Mouse (Mus musculus) forebrain, postnatal 0 days (tissue): ENCODE results near the gene Zfp697. TPM values are rescaled to one million over a fixed set of nuclear protein-coding genes. Genes with fewer than 3 reads are reported as not detected.
"Not testable (repeated sequence)": the region's sequence is repeated elsewhere in the genome, so short reads cannot be mapped to it uniquely, and the experiment has no call there.

Source experiments
- ATAC-seq: fragments of 200-750 bp; cut with Nextera tagmentation; 2 replicates; pipeline ENCODE4 v1.8.0; 2017; ENCODE audit warnings: mild to moderate bottlenecking, moderate library complexity
- DNase-seq: peaks from one replicate; pipeline ENCODE4 v3.0.0-alpha.2; 2015
- H3K27ac ChIP-seq: fragments of 300-500 bp; sonication (generic); 2 replicates; pipeline ENCODE4 v1.5.1; 2014; ENCODE audit warnings: low read depth, mild to moderate bottlenecking, antibody characterized with exemption, low read length, moderate library complexity, mixed read lengths
- H3K27me3 ChIP-seq: fragments of 300-500 bp; sonication (generic); 2 replicates; pipeline ENCODE4 v1.6.1; 2014; ENCODE audit warnings: mild to moderate bottlenecking, low read length, mixed read lengths; ENCODE audit not compliant: insufficient read depth
- H3K36me3 ChIP-seq: fragments of 300-500 bp; sonication (generic); 2 replicates; pipeline ENCODE4 v1.6.1; 2014; ENCODE audit warnings: mild to moderate bottlenecking, moderate library complexity; ENCODE audit not compliant: insufficient read depth
- H3K4me1 ChIP-seq: fragments of 300-500 bp; sonication (generic); 2 replicates; pipeline ENCODE4 v1.6.1; 2014; ENCODE audit warnings: antibody characterized with exemption; ENCODE audit not compliant: insufficient read depth
- H3K4me2 ChIP-seq: fragments of 300-500 bp; sonication (generic); 2 replicates; pipeline ENCODE4 v1.6.1; 2014; ENCODE audit warnings: low read depth, mild to moderate bottlenecking, moderate library complexity
- H3K4me3 ChIP-seq: fragments of 300-500 bp; sonication (generic); 2 replicates; pipeline ENCODE4 v1.5.1; 2014; ENCODE audit warnings: low read depth, low read length, mixed read lengths
- H3K9ac ChIP-seq: fragments of 300-500 bp; sonication (generic); 2 replicates; pipeline ENCODE4 v1.6.1; 2014; ENCODE audit warnings: mild to moderate bottlenecking
- H3K9me3 ChIP-seq: fragments of 300-500 bp; sonication (generic); 2 replicates; pipeline ENCODE4 v1.6.1; 2016; ENCODE audit warnings: low read length
- CTCF ChIP-seq: sonication (generic); IDR thresholded peaks from 2 replicates; pipeline ENCODE4 v1.5.1; 2016; ENCODE audit warnings: antibody characterized with exemption, control low read depth, low read depth
- whole genome bisulfite sequencing: fragments of 180-500 bp; shearing (Covaris S2); extraction: QIAGEN DNeasy Blood & Tissue Kit; methylation state at CpG from one replicate; pipeline ENCODE4 v1.1.7; 2014; 5-methylcytosine and 5-hydroxymethylcytosine counted together
- polyA plus RNA-seq: library from polyadenylated mRNA; unstranded; fragments of >200 nt; fragmentation: Nextera tagmentation; extraction: Ambion mirVana; gene quantifications from 2 replicates; pipeline ENCODE4 v1.2.1, GENCODE M21; 2015
- total RNA-seq: library from RNA; depleted of rRNA; stranded (reverse); fragments of >200 nt; gene quantifications from 2 replicates; pipeline ENCODE4 v1.2.3, GENCODE M21; 2014

Gene Zfp697
- total and polyA plus RNA-seq, 2 experiments from 2014 or later, result 17.7 to 38.6 TPM

GRCm38 (mm10) chr3:98339097-98339705 lies 43.1 kb upstream of the Zfp697 start:
- Histone ChIP-seq H3K27me3 (no peaks in the 10 kb centered on the region), H3K4me1 (no peaks in the 10 kb centered on the region), H3K36me3 (no peaks in the 10 kb centered on the region), H3K4me3 (peak overlapping the region; percentile 48), H3K9me3 (no peaks in the 10 kb centered on the region), H3K4me2 (peak overlapping the region; percentile 90), H3K9ac (peak overlapping the region; percentile 58), H3K27ac (peak overlapping the region; percentile 36)
- 1% methylated on average over 46 of the region's 46 CpGs for WGBS
- DNase-seq, result peak; percentile 71
- peak; percentile 82 for ATAC-seq
- TF ChIP-seq CTCF, result no peak

DNA sequence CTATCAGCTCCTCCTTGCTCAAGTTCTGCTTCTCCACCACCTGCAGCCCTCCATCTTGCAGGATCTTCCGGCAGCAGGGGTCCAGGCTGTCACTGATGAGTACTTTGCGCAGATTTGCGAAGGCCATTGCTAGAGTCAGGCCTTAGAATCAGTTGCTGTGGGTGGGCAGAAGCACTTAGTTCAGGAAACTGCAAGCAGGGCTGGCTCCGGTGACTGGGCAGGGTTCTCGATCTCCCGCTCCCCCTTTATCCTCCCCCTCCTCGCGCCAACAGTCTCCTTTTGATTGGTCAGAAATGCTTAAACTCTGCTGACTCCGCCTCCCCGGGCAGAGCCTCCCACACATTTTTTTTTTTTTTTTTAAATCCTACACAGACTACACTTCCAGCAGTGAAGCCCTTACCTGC lies 42.6 kb upstream of the Zfp697 start, which contains the start of gene Phgdh:
Gene Phgdh (minus strand): TSS at position 285 of the 404 bp plus-strand sequence.
- ATAC-seq, result peak; percentile 69
- Histone ChIP-seq H3K4me2 (peak within 1 kb of the TSS; percentile 90), H3K4me3 (peak within 1 kb of the TSS; percentile 48), H3K9ac (peak within 1 kb of the TSS; percentile 58), H3K27ac (peak within 1 kb of the TSS; percentile 36)
- DNase-seq, result peak; percentile 64
- 0% methylated on average over 10 of the region's 10 CpGs for WGBS
- not testable (repeated sequence) for H3K36me3 ChIP-seq, H3K4me1 ChIP-seq, H3K9me3 ChIP-seq, H3K27me3 ChIP-seq

DNA sequence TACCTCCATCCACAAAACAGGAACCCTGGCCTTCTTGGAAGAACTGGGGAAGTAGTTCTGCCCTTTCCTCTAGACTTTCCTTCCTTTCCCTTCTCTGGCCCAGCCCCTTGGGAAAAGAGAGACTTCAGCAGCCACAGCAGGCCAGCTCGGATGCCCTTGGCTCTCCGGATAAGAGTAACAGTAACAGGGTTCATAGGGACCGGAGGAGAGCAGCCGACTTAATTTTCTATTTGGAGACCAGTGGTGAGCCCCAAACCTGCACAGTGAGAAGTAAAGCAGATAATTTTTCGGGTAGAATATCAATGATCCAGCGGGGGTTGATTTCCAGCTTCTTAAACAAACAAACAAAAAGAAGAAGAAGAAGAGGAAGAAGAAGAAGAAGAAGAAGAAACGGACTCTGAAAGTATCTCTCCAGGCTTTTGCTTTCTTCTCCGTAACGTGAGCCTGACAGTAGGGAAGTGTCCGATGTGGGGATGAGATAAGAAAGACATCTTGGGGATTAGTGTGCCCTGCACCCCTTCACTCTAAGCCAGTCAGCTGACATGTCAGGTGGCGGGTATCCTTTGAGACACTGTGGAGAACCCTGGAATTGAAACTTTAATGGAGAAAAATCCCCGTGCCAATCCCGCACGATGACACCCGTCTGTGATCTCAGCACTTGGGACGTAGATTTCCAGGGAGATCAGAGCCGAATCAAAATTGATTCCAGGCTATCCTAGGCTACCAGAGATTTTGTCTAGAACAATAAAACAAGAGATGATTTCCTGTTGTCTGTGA lies 41.3 kb upstream of the Zfp697 start:
- TF ChIP-seq CTCF, result no peak
- no peak for ATAC-seq
- H3K9me3 ChIP-seq, result no peaks in the 10 kb centered on the region
- no peak overlapping the region for H3K27ac ChIP-seq
- H3K36me3 ChIP-seq, result no peaks in the 10 kb centered on the region
- 87% methylated on average over 17 of the region's 17 CpGs for WGBS
- no peak overlapping the region for H3K4me2 ChIP-seq
- no peak overlapping the region for H3K4me3 ChIP-seq
- no peaks in the 10 kb centered on the region for H3K27me3 ChIP-seq
- DNase-seq, result no peak
- no peaks in the 10 kb centered on the region for H3K4me1 ChIP-seq
- no peak overlapping the region for H3K9ac ChIP-seq

GRCm38 (mm10) chr3:98343235-98343634 lies 39.0 kb upstream of the Zfp697 start:
- Histone ChIP-seq H3K36me3 (no peaks in the 10 kb centered on the region), H3K27ac (no peak overlapping the region), H3K9me3 (no peaks in the 10 kb centered on the region), H3K27me3 (no peaks in the 10 kb centered on the region), H3K4me2 (no peak overlapping the region), H3K9ac (no peak overlapping the region), H3K4me1 (no peaks in the 10 kb centered on the region), H3K4me3 (no peak overlapping the region)
- WGBS, result 89% methylated on average over 3 of the region's 3 CpGs
- ATAC-seq (no peak), DNase-seq (no peak)
- no peak for TF ChIP-seq CTCF

DNA sequence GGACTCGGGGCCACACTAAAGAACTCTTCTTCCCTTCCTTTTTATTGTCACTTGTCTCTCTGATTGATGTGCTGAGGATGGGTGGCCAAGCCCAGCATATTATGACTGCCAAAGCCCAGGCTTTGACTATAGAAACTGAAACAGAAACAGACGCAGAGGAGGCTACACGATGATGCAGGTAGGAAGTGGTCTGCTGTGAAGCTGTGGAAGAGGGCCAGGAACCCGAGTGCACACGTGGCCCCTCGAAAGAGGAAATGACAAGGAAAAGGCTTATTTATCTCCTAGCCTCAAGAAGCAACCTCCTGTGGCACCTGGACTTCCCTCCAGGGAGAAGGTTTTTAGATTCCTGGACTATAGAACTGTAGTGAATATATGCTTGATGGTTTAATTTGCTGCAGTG lies 34.2 kb upstream of the Zfp697 start:
- H3K4me3 ChIP-seq, result no peak overlapping the region
- no peak for ATAC-seq
- no peak overlapping the region for H3K4me2 ChIP-seq
- no peak for TF ChIP-seq CTCF
- no peaks in the 10 kb centered on the region for H3K9me3 ChIP-seq
- no peak overlapping the region for H3K27ac ChIP-seq
- no peak overlapping the region for H3K9ac ChIP-seq
- WGBS, result 87% methylated on average over 6 of the region's 6 CpGs
- no peaks in the 10 kb centered on the region for H3K27me3 ChIP-seq
- no peaks in the 10 kb centered on the region for H3K4me1 ChIP-seq
- H3K36me3 ChIP-seq, result no peaks in the 10 kb centered on the region
- no peak for DNase-seq

- H3K4me3 ChIP-seq, result no peak overlapping the region
- WGBS, result 17% methylated on average over 8 of the region's 8 CpGs
- DNase-seq, result no peak
Measured at GRCm38 (mm10) chr3:98348705-98349104, 33.6 kb upstream of the Zfp697 start.

DNA sequence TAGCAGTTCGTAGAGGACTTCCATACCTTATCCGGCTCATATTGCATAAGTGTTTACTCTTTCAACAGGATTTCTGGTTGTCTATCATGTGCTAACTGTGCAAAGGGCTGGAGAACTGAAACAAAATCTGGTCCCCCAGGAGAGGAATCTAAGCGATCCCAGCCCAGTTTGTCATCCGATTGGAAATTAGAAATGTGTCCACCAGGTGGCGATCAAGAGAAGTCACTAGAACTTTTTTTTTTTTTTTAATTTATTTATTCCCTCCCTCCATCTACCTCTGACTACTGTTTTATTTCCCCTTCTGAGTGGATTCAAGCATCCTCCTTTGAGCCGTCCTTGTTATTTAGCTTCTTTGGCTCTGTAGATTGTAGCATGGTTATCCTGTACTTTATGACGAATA lies 28.4 kb upstream of the Zfp697 start:
- Histone ChIP-seq H3K9me3 (no peaks in the 10 kb centered on the region), H3K4me3 (no peak overlapping the region), H3K4me1 (no peaks in the 10 kb centered on the region), H3K4me2 (no peak overlapping the region), H3K36me3 (no peaks in the 10 kb centered on the region), H3K27me3 (no peaks in the 10 kb centered on the region), H3K27ac (no peak overlapping the region), H3K9ac (no peak overlapping the region)
- WGBS, result 36% methylated on average over 7 of the region's 7 CpGs
- peak; percentile 89 for DNase-seq
- TF ChIP-seq CTCF, result peak; percentile 68
- ATAC-seq, result 0 out of 2 replicates have a peak, but pooled peaks have one; percentile 36

More at GRCm38 (mm10) chr3:98348705-98349104, 33.6 kb upstream of the Zfp697 start:
- H3K36me3 ChIP-seq, result no peaks in the 10 kb centered on the region
- ATAC-seq, result peak; percentile 25; the same call in 1 of the 2 replicates
- H3K27me3 ChIP-seq, result no peaks in the 10 kb centered on the region
- no peaks in the 10 kb centered on the region for H3K4me1 ChIP-seq
- H3K9me3 ChIP-seq, result no peaks in the 10 kb centered on the region
- TF ChIP-seq CTCF, result no peak
- no peak overlapping the region for H3K9ac ChIP-seq
- H3K4me2 ChIP-seq, result no peak overlapping the region
- H3K27ac ChIP-seq, result no peak overlapping the region
